Mouse (Mus musculus) stomach, postnatal 0 days (tissue): ENCODE results near the gene Thg1l. TPM values are rescaled to one million over a fixed set of nuclear protein-coding genes. Genes with fewer than 3 reads are reported as not detected.

Experiments used
- ATAC-seq: fragments of 200-750 bp; cut with Nextera tagmentation; 2 replicates; pipeline ENCODE4 v1.8.0; 2017; ENCODE audit not compliant: low FRiP score, low TSS enrichment
- DNase-seq: peaks from one replicate; pipeline ENCODE4 v3.0.0-alpha.2; 2016; ENCODE audit warnings: low spot score
- H3K27ac ChIP-seq: fragments of 300-500 bp; sonication (generic); replicated peaks from 2 replicates; pipeline ENCODE4 v1.5.1; 2014; ENCODE audit warnings: mild to moderate bottlenecking, control low read depth
- H3K27me3 ChIP-seq: fragments of 300-500 bp; sonication (generic); 2 replicates; pipeline ENCODE4 v1.6.1; 2014; ENCODE audit warnings: low read length; ENCODE audit not compliant: control insufficient read depth, insufficient read depth
- H3K36me3 ChIP-seq: fragments of 300-500 bp; sonication (generic); 2 replicates; pipeline ENCODE4 v1.6.1; 2014; ENCODE audit warnings: low read length, mixed read lengths; ENCODE audit not compliant: control insufficient read depth, insufficient read depth
- H3K4me1 ChIP-seq: fragments of 300-500 bp; sonication (generic); replicated peaks from 2 replicates; pipeline ENCODE4 v1.6.1; 2014; ENCODE audit warnings: antibody characterized with exemption; ENCODE audit not compliant: control insufficient read depth, insufficient read depth
- H3K4me2 ChIP-seq: fragments of 300-500 bp; sonication (generic); replicated peaks from 2 replicates; pipeline ENCODE4 v1.6.1; 2014; ENCODE audit warnings: low read depth, mild to moderate bottlenecking, control low read depth, moderate library complexity
- H3K4me3 ChIP-seq: fragments of 300-500 bp; sonication (generic); 2 replicates; pipeline ENCODE4 v1.5.1; 2014; ENCODE audit warnings: low read depth, low read length, control low read depth
- H3K9ac ChIP-seq: fragments of 300-500 bp; sonication (generic); 2 replicates; pipeline ENCODE4 v1.6.1; 2014; ENCODE audit warnings: mild to moderate bottlenecking, low read length, control low read depth, mixed read lengths
- H3K9me3 ChIP-seq: fragments of 300-500 bp; sonication (generic); 2 replicates; pipeline ENCODE4 v1.6.1; 2016; ENCODE audit warnings: low read length; ENCODE audit not compliant: control insufficient read depth
- CTCF ChIP-seq: IDR thresholded peaks from 2 replicates; pipeline ENCODE4 v1.5.1; 2016; ENCODE audit warnings: antibody characterized with exemption, low read depth, mild to moderate bottlenecking, moderate library complexity
- EP300 ChIP-seq: optimal IDR thresholded peaks from 2 replicates; pipeline ENCODE3; 2016; ENCODE audit warnings: antibody characterized with exemption
- WGBS: fragments of 180-500 bp; shearing (Covaris S2); extraction: QIAGEN DNeasy Blood & Tissue Kit; methylation state at CpG from one replicate; pipeline ENCODE4 v1.1.7; 2014; 5-methylcytosine and 5-hydroxymethylcytosine counted together
- polyA plus RNA-seq: library from polyadenylated mRNA; unstranded; fragments of >200 nt; fragmentation: Nextera tagmentation; extraction: Ambion mirVana; gene quantifications from 2 replicates; pipeline ENCODE4 v1.2.1, GENCODE M21; 2015

Thg1l gene
- polyA plus RNA-seq, 1 experiment from 2014 or later, result 6.9 TPM

DNA sequence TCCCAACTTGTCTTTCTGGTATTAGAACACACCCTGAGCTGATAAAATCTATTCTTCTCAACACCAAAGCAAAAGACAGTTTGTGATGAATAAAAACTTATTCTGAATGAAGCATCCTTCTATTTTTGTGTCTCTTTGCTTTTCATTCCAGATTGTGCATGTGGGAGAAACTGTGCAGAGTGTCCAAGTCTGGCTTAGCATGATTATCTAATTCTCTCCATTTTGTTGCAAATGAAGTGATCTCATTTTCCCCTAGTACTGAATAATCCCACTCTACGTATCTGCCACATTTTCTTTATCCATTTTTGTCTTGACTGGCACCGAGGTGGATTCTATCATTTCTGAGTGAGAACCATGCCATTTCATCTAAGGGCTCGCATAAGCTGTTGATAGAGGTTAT lies 20.8 kb upstream of the Thg1l start:
- TF ChIP-seq EP300, result no peak
- no peak for TF ChIP-seq CTCF
- no peaks in the 10 kb centered on the region for H3K4me1 ChIP-seq
- 70% methylated on average over 3 of the region's 3 CpGs for WGBS
- no peaks in the 10 kb centered on the region for H3K9me3 ChIP-seq
- no peaks in the 10 kb centered on the region for H3K36me3 ChIP-seq
- ATAC-seq (no peak), DNase-seq (no peak)
- no peak overlapping the region for H3K4me2 ChIP-seq
- no peaks in the 10 kb centered on the region for H3K27me3 ChIP-seq
- no peak overlapping the region for H3K4me3 ChIP-seq
- H3K9ac ChIP-seq, result no peak overlapping the region
- no peak overlapping the region for H3K27ac ChIP-seq

GRCm38 (mm10) chr11:45974466-45974865 lies 19.2 kb upstream of the Thg1l start:
- Histone ChIP-seq H3K9ac (no peak overlapping the region), H3K36me3 (no peaks in the 10 kb centered on the region), H3K4me2 (no peak overlapping the region), H3K9me3 (no peaks in the 10 kb centered on the region), H3K27me3 (no peaks in the 10 kb centered on the region), H3K27ac (no peak overlapping the region), H3K4me3 (no peak overlapping the region), H3K4me1 (no peaks in the 10 kb centered on the region)
- DNase-seq (no peak), ATAC-seq (no peak)
- 86% methylated on average over 8 of the region's 8 CpGs for WGBS
- TF ChIP-seq EP300 (no peak), CTCF (no peak)

DNA sequence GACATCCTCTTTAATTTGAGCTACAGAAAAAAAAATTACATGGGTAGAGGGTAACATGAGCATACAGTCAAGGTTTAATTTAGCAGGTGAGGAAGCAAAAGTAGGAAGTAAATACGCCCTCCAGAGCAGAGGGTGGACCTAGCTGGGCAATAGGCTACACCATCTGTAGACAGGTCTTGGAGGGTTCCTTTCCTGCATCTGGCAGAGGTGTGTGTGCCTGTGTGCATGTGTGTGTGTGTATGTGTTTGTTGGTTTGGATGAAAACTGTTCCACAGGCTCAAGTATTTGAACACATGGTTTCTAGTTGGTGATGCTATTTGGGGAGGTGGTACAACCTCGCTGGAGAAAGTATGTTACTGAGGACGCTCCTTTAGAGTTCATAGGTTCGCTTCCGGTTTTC lies 18.3 kb upstream of the Thg1l start:
- ATAC-seq, result no peak

DNA sequence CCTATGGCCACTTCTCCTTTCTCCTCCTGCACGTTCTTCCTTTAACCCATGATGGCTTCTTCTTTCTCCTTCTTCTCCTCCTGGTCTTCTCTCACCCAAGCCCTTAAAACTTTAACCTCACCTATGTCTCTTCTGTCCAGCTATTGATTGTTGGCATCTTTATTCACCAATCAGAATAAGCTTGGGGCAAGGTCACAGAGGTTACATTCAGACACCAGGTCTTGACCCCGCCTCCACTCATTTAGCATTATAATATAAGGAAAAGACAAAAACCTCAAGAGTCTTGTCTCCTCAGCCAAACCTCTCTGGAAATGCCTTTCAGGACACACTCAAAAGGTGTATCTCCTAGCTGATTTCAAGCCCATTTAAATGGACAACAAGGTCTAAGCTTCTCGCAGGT lies 13.2 kb upstream of the Thg1l start:
- Histone ChIP-seq H3K36me3 (no peaks in the 10 kb centered on the region), H3K9ac (no peak overlapping the region), H3K9me3 (no peaks in the 10 kb centered on the region), H3K27ac (no peak overlapping the region), H3K4me2 (no peak overlapping the region), H3K4me1 (no peaks in the 10 kb centered on the region), H3K4me3 (no peak overlapping the region), H3K27me3 (no peaks in the 10 kb centered on the region)
- ATAC-seq (no peak), DNase-seq (no peak)
- 92% methylated on average over 3 of the region's 3 CpGs for WGBS
- no peak for TF ChIP-seq CTCF
- TF ChIP-seq EP300, result no peak

More for the DNA sequence above, 18.3 kb upstream of the Thg1l start:
- DNase-seq, result no peak
- no peak overlapping the region for H3K4me3 ChIP-seq
- H3K4me1 ChIP-seq, result no peaks in the 10 kb centered on the region
- no peaks in the 10 kb centered on the region for H3K9me3 ChIP-seq
- no peak for TF ChIP-seq CTCF
- no peak for TF ChIP-seq EP300
- 81% methylated on average over 5 of the region's 5 CpGs for WGBS
- no peaks in the 10 kb centered on the region for H3K36me3 ChIP-seq
- H3K4me2 ChIP-seq, result no peak overlapping the region
- no peak overlapping the region for H3K9ac ChIP-seq
- no peaks in the 10 kb centered on the region for H3K27me3 ChIP-seq
- no peak overlapping the region for H3K27ac ChIP-seq

- ATAC-seq, result no peak
- WGBS, result 62% methylated on average over 4 of the region's 4 CpGs
- TF ChIP-seq CTCF, result no peak
- no peak for TF ChIP-seq EP300
Measured at GRCm38 (mm10) chr11:45966896-45967295, 11.6 kb upstream of the Thg1l start.

GRCm38 (mm10) chr11:45960003-45960402 lies 4.7 kb upstream of the Thg1l start:
- Histone ChIP-seq H3K9ac (no peak overlapping the region), H3K27me3 (no peaks in the 10 kb centered on the region), H3K4me3 (no peak overlapping the region), H3K36me3 (no peaks in the 10 kb centered on the region), H3K4me2 (no peak overlapping the region), H3K27ac (no peak overlapping the region), H3K4me1 (no peaks in the 10 kb centered on the region), H3K9me3 (no peaks in the 10 kb centered on the region)
- no peak for ATAC-seq
- TF ChIP-seq CTCF (peak; percentile 36; the same call in 1 of the 2 replicates), EP300 (no peak)
- DNase-seq, result no peak
- WGBS, result 84% methylated on average over 5 of the region's 5 CpGs

More at GRCm38 (mm10) chr11:45966896-45967295, 11.6 kb upstream of the Thg1l start:
- H3K27me3 ChIP-seq, result no peaks in the 10 kb centered on the region
- no peak overlapping the region for H3K4me3 ChIP-seq
- no peak for DNase-seq
- H3K4me1 ChIP-seq, result no peaks in the 10 kb centered on the region
- H3K27ac ChIP-seq, result no peak overlapping the region
- H3K36me3 ChIP-seq, result no peaks in the 10 kb centered on the region
- no peak overlapping the region for H3K4me2 ChIP-seq
- H3K9me3 ChIP-seq, result no peaks in the 10 kb centered on the region
- H3K9ac ChIP-seq, result no peak overlapping the region
